Mouse (Mus musculus): ENCODE measurements around the gene Gck.
A peak's percentile ranks its signal among the peaks of the same experiment; 100 is the strongest.

The Gck gene

GRCm38 (mm10) chr11:5872707-5873106 is 77.2 kb downstream of the Gck start:
- DNase-seq: no peak

- DNase-seq: no peak
Measured at GRCm38 (mm10) chr11:5870069-5870468, 79.8 kb downstream of the Gck start.

- DNase-seq: no peak
Measured at GRCm38 (mm10) chr11:5869331-5869730, 80.5 kb downstream of the Gck start.

GRCm38 (mm10) chr11:5868324-5868723 is 81.6 kb downstream of the Gck start:
- DNase-seq: no peak

- no peak for DNase-seq
Measured at GRCm38 (mm10) chr11:5867196-5867595, 82.7 kb downstream of the Gck start.

GRCm38 (mm10) chr11:5862394-5863105 is 87.3 kb downstream of the Gck start:
- no peak for DNase-seq

- DNase-seq: peak; percentile 17
Measured at GRCm38 (mm10) chr11:5861678-5862393, 88.0 kb downstream of the Gck start, which contains the start of gene Aebp1. Gene Aebp1 (plus strand): TSS chr11:5861947.

- no peak for DNase-seq
Measured at GRCm38 (mm10) chr11:5860639-5861038, 89.2 kb downstream of the Gck start.

- no peak for DNase-seq
Measured at GRCm38 (mm10) chr11:5859883-5860550, 89.9 kb downstream of the Gck start.

- peak; percentile 38 to 47 for DNase-seq
Measured at GRCm38 (mm10) chr11:5858723-5859122, 91.2 kb downstream of the Gck start.

- DNase-seq: no peak
Measured at GRCm38 (mm10) chr11:5856479-5857130, 93.3 kb downstream of the Gck start.

GRCm38 (mm10) chr11:5855902-5856301 is 94.0 kb downstream of the Gck start:
- DNase-seq: no peak

- no peak for DNase-seq
Measured at GRCm38 (mm10) chr11:5855481-5855880, 94.4 kb downstream of the Gck start.

- DNase-seq: no peak
Measured at GRCm38 (mm10) chr11:5852314-5852713, 97.6 kb downstream of the Gck start.

- DNase-seq: no peak
Measured at GRCm38 (mm10) chr11:5851021-5851736, 98.7 kb downstream of the Gck start.
